Mouse (Mus musculus): ENCODE results near the gene Otx2. TPM values are rescaled to one million over a fixed set of nuclear protein-coding genes. Genes with fewer than 3 reads are reported as not detected.

Otx2 gene
- polyA plus RNA-seq, 1 experiment: not detected

- Histone ChIP-seq H3K4me3 (replicated peaks) (no peak overlapping the region), H3K4me1 (ENCODE audit: control insufficient read depth) (no peaks in the 10 kb centered on the region), H3K36me3 (ENCODE audit: control insufficient read depth) (no peaks in the 10 kb centered on the region), H3K9me3 (ENCODE audit: control insufficient read depth, low read length) (peaks cover 2% of the 10 kb centered on the region; the same call in 1 of the 2 replicates), H3K27me3 (ENCODE audit: control insufficient read depth) (peaks cover 100% of the 10 kb centered on the region)
- TF ChIP-seq TAL1 (IDR thresholded peaks at IDR 0.05; ENCODE audit: low read length): no peak
- no peak for TF ChIP-seq GATA1 (IDR thresholded peaks at IDR 0.05; ENCODE audit: low read length)
Measured at GRCm38 (mm10) chr14:48664841-48665815, 8.5 kb downstream of the Otx2 start.

GRCm38 (mm10) chr14:48664001-48664810 lies 9.4 kb downstream of the Otx2 start:
- H3K27me3 ChIP-seq (ENCODE audit: control insufficient read depth): peaks cover 98% of the 10 kb centered on the region
- TF ChIP-seq TAL1 (IDR thresholded peaks at IDR 0.05; ENCODE audit: low read length) (no peak), GATA1 (IDR thresholded peaks at IDR 0.05; ENCODE audit: low read length) (no peak)
- H3K9me3 ChIP-seq (ENCODE audit: control insufficient read depth, low read length): peaks cover 2% of the 10 kb centered on the region; the same call in 1 of the 2 replicates
- H3K36me3 ChIP-seq (ENCODE audit: control insufficient read depth): no peaks in the 10 kb centered on the region
- H3K4me1 ChIP-seq (ENCODE audit: control insufficient read depth): no peaks in the 10 kb centered on the region
- no peak overlapping the region for H3K4me3 ChIP-seq (replicated peaks)

- Histone ChIP-seq H3K9me3 (ENCODE audit: control insufficient read depth, low read length) (peaks cover 2% of the 10 kb centered on the region; the same call in 1 of the 2 replicates), H3K27me3 (ENCODE audit: control insufficient read depth) (peaks cover 98% of the 10 kb centered on the region), H3K4me3 (replicated peaks) (no peak overlapping the region), H3K36me3 (ENCODE audit: control insufficient read depth) (no peaks in the 10 kb centered on the region), H3K4me1 (ENCODE audit: control insufficient read depth) (no peaks in the 10 kb centered on the region)
- TF ChIP-seq GATA1 (IDR thresholded peaks at IDR 0.05; ENCODE audit: low read length) (no peak), TAL1 (IDR thresholded peaks at IDR 0.05; ENCODE audit: low read length) (no peak)
Measured at GRCm38 (mm10) chr14:48663531-48663930, 10.1 kb downstream of the Otx2 start.

GRCm38 (mm10) chr14:48662568-48663236 lies 10.9 kb downstream of the Otx2 start:
- Histone ChIP-seq H3K4me1 (ENCODE audit: control insufficient read depth) (no peaks in the 10 kb centered on the region), H3K9me3 (ENCODE audit: control insufficient read depth, low read length) (peaks cover 2% of the 10 kb centered on the region; the same call in 1 of the 2 replicates), H3K4me3 (replicated peaks) (no peak overlapping the region), H3K36me3 (ENCODE audit: control insufficient read depth) (no peaks in the 10 kb centered on the region), H3K27me3 (ENCODE audit: control insufficient read depth) (peaks cover 98% of the 10 kb centered on the region)
- TF ChIP-seq TAL1 (IDR thresholded peaks at IDR 0.05; ENCODE audit: low read length) (no peak), GATA1 (IDR thresholded peaks at IDR 0.05; ENCODE audit: low read length) (no peak)

GRCm38 (mm10) chr14:48661646-48662567 lies 11.7 kb downstream of the Otx2 start:
- Histone ChIP-seq H3K9me3 (ENCODE audit: control insufficient read depth, low read length) (peaks cover 2% of the 10 kb centered on the region; the same call in 1 of the 2 replicates), H3K4me1 (ENCODE audit: control insufficient read depth) (no peaks in the 10 kb centered on the region), H3K27me3 (ENCODE audit: control insufficient read depth) (peaks cover 97% of the 10 kb centered on the region), H3K4me3 (replicated peaks) (no peak overlapping the region), H3K36me3 (ENCODE audit: control insufficient read depth) (no peaks in the 10 kb centered on the region)
- TF ChIP-seq TAL1 (IDR thresholded peaks at IDR 0.05; ENCODE audit: low read length) (no peak), GATA1 (IDR thresholded peaks at IDR 0.05; ENCODE audit: low read length) (no peak)

- Histone ChIP-seq H3K9me3 (ENCODE audit: control insufficient read depth, low read length) (peaks cover 2% of the 10 kb centered on the region; the same call in 1 of the 2 replicates), H3K27me3 (ENCODE audit: control insufficient read depth) (peaks cover 97% of the 10 kb centered on the region), H3K4me3 (replicated peaks) (no peak overlapping the region), H3K4me1 (ENCODE audit: control insufficient read depth) (no peaks in the 10 kb centered on the region), H3K36me3 (ENCODE audit: control insufficient read depth) (no peaks in the 10 kb centered on the region)
- no peak for TF ChIP-seq GATA1 (IDR thresholded peaks at IDR 0.05; ENCODE audit: low read length)
- TF ChIP-seq TAL1 (IDR thresholded peaks at IDR 0.05; ENCODE audit: low read length): no peak
Measured at GRCm38 (mm10) chr14:48661151-48661550, 12.5 kb downstream of the Otx2 start.

GRCm38 (mm10) chr14:48660593-48660992 lies 13.0 kb downstream of the Otx2 start:
- no peak for TF ChIP-seq TAL1 (IDR thresholded peaks at IDR 0.05; ENCODE audit: low read length)
- TF ChIP-seq GATA1 (IDR thresholded peaks at IDR 0.05; ENCODE audit: low read length): no peak
- H3K9me3 ChIP-seq (ENCODE audit: control insufficient read depth, low read length): no peaks in the 10 kb centered on the region; the same call in 1 of the 2 replicates
- no peak overlapping the region for H3K4me3 ChIP-seq (replicated peaks)
- no peaks in the 10 kb centered on the region for H3K36me3 ChIP-seq (ENCODE audit: control insufficient read depth)
- no peaks in the 10 kb centered on the region for H3K4me1 ChIP-seq (ENCODE audit: control insufficient read depth)
- H3K27me3 ChIP-seq (ENCODE audit: control insufficient read depth): peaks cover 97% of the 10 kb centered on the region

GRCm38 (mm10) chr14:48659661-48660060 lies 14.0 kb downstream of the Otx2 start:
- TF ChIP-seq GATA1 (IDR thresholded peaks at IDR 0.05; ENCODE audit: low read length): no peak
- no peak for TF ChIP-seq TAL1 (IDR thresholded peaks at IDR 0.05; ENCODE audit: low read length)
- peaks cover 97% of the 10 kb centered on the region for H3K27me3 ChIP-seq (ENCODE audit: control insufficient read depth)
- H3K36me3 ChIP-seq (ENCODE audit: control insufficient read depth): no peaks in the 10 kb centered on the region
- no peaks in the 10 kb centered on the region; the same call in 1 of the 2 replicates for H3K9me3 ChIP-seq (ENCODE audit: control insufficient read depth, low read length)
- H3K4me3 ChIP-seq (replicated peaks): no peak overlapping the region
- H3K4me1 ChIP-seq (ENCODE audit: control insufficient read depth): no peaks in the 10 kb centered on the region

All from erythroblast, embryonic 14.5 days (primary cell).